Comparison of ENCODE assay signal across 10 mouse cellular contexts in genomic region chr14:75178384-75178793, GRCm38 (mm10). TPM values are rescaled to one million over a fixed set of nuclear protein-coding genes. Genes with fewer than 3 reads are reported as not detected.
DNase-seq lines count a peak whose midpoint lies in the region; ATAC-seq and TF ChIP-seq lines count a peak whose summit lies in the region.
"Had no signal": no experiment of that assay in that cellular context is flagged by ENCODE, and none has a peak within 500 bp of the region (broad histone marks: within the 10 kb centered on the region; RNA-seq: fewer than 3 reads in every experiment).

No protein-coding gene starts in this region.

- peak; percentile 70 to 71 for DNase-seq in B cell, adult 2 months
- DNase-seq in MEL-GATA-1-ER (ENCODE audit: extremely low read depth, low read depth), result peak; percentile 74
- peak; percentile 61 for DNase-seq in liver, embryonic 11.5 days (ENCODE audit: low spot score)
- peak; percentile 61 to 69 for DNase-seq in spleen, adult 18-20 months
- no peak for DNase-seq in layer of hippocampus, adult 2 months (ENCODE audit: low spot score in 2 of 2)
- no peak for DNase-seq in cerebellum, adult 18-20 months
- no peak for DNase-seq in right cerebral cortex, postnatal 14 days
- DNase-seq: kidney, adult 8-10 months; right cerebral cortex, postnatal 4 days had no signal

- no peak for TF ChIP-seq CTCF in layer of hippocampus, adult 2 months (conservative IDR thresholded peaks at IDR 0.05)

- no peaks in the 10 kb centered on the region for H3K9me3 ChIP-seq in liver, embryonic 11.5 days (ENCODE audit: control insufficient read depth, low read length)

- H3K4me3 ChIP-seq in liver, embryonic 11.5 days (ENCODE audit: low read depth, low read length), result peak overlapping the region; percentile 40
- H3K4me3 ChIP-seq in layer of hippocampus, adult 2 months, result no peak overlapping the region; the same call in 1 of the 2 replicates

- H3K27ac ChIP-seq in liver, embryonic 11.5 days (ENCODE audit: low read depth, low read length), result peak overlapping the region; percentile 86
- H3K27ac ChIP-seq in layer of hippocampus, adult 2 months, result no peak overlapping the region

- no peaks in the 10 kb centered on the region for H3K36me3 ChIP-seq in liver, embryonic 11.5 days (ENCODE audit: control insufficient read depth, insufficient read depth, low read length)

- H3K9ac ChIP-seq in liver, embryonic 11.5 days (ENCODE audit: low read depth, low read length), result peak overlapping the region; percentile 63

- H3K4me2 ChIP-seq in liver, embryonic 11.5 days, result peak overlapping the region; percentile 61

- ATAC-seq in liver, embryonic 11.5 days (replicated peaks; ENCODE audit: low FRiP score), result peak; percentile 91
- ATAC-seq in cerebellum, adult (ENCODE audit: insufficient number of reproducible peaks, low FRiP score, low TSS enrichment), result no peak

- no peaks in the 10 kb centered on the region for H3K27me3 ChIP-seq in liver, embryonic 11.5 days (replicated peaks; ENCODE audit: control insufficient read depth, insufficient read depth, low read length)

- WGBS in liver, embryonic 11.5 days, result 38% methylated on average over 14 of the region's 14 CpGs

- H3K4me1 ChIP-seq in liver, embryonic 11.5 days (replicated peaks; ENCODE audit: control insufficient read depth, insufficient read depth, low read length), result peaks cover 13% of the 10 kb centered on the region

RNA-seq across cellular contexts. Expression of gene Lcp1, which starts 47.5 kb away (rescaled TPM):
- 44.3 and 50.4 TPM in 2 replicates for polyA plus RNA-seq in liver, embryonic 11.5 days (2014; fragmentation: Nextera tagmentation; extraction: Ambion mirVana)
- total RNA-seq in layer of hippocampus, adult 2 months (2021), result 1 to 10 TPM; 6.6 to 8.8 TPM

RNA-seq across cellular contexts. Expression of gene Lrrc63, which starts 47.7 kb away (rescaled TPM):
- polyA plus RNA-seq in liver, embryonic 11.5 days (2014; fragmentation: Nextera tagmentation; extraction: Ambion mirVana), result 0.06 TPM in 1 of 2 replicates, not detected in the other
- total RNA-seq in layer of hippocampus, adult 2 months (2021), result not detected

Comparison
In these comparisons a context has a peak if more than half of its experiments do, and no peak if none do; other contexts are left out.
1. DNase-seq: peak in B cell, adult 2 months (2 of 2), MEL-GATA-1-ER (single experiment), liver, embryonic 11.5 days (single experiment) and spleen, adult 18-20 months (2 of 2); none in layer of hippocampus, adult 2 months (0 of 2), cerebellum, adult 18-20 months (0 of 2) and right cerebral cortex, postnatal 14 days (single experiment).